Mouse (Mus musculus): ENCODE data around the gene Cdk6.

DNA sequence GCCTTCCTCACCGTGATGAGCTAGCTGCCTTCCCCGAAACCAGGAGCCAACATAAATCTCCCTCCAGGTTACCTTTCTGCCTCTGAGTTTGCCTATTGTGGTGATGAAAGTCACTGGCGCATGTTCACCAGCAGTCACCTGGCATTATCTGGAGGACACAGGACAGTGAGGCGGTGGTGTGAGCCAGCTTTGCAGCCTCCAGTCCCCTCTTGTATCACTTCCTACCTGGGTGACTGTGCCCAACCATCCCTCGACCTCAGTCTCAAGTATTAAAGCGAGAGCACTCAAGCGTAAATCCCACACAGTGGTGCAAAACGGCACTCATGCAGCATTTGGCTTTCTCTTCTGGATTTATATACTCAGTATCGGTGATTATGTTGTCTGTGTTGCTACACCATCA is 152.7 kb downstream of the Cdk6 start:
- TF ChIP-seq CHD2 (IDR thresholded peaks at IDR 0.05; ENCODE audit: low read depth, low read length) (no peak), HCFC1 (IDR thresholded peaks at IDR 0.05; ENCODE audit: borderline replicate concordance, insufficient read depth, low read length) (no peak), MAFK (IDR thresholded peaks at IDR 0.05; ENCODE audit: insufficient read depth, low read depth, low read length) (no peak)
